Mouse (Mus musculus): ENCODE results near the gene Hcn3.

Hcn3 gene

GRCm38 (mm10) chr3:89159616-89160344, at the start of gene Hcn3:
TSS of gene Hcn3 (minus strand) at chr3:89160196.
- DNase-seq (ENCODE audit: low spot score) = peak; percentile 85

GRCm38 (mm10) chr3:89209731-89210130, 49.7 kb upstream of the Hcn3 start:
- no peak for DNase-seq (ENCODE audit: low spot score)

- no peak for DNase-seq (ENCODE audit: low spot score)
These were observed 48.7 kb upstream of the Hcn3 start for GRCm38 (mm10) chr3:89208736-89209135.

DNA sequence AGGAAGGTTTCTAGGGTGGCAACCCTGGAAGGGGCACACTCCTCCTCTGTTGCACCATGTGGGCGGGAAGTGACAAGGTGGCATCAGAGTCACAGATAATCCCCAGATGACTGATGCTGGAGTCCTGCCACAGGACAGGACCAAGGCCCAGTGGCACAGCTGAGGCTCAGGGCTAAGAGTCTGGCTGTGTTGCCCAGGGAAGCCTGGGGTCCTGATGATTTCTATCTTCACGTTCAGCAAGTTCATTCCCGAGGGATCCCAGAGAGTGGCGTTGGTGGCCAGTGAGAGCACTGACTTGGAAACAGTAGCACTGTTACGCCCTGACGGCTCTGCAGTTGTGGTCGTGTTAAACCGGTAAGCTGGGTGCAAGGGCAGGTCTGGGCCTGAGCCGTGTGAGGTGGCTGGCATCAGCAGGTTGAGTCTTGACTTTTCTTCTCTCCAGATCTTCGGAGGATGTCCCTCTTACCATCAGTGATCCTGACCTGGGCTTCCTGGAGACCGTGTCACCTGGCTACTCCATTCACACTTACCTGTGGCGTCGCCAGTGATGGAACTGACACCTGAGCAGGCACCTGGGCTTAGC, 48.2 kb upstream of the Hcn3 start:
- DNase-seq (ENCODE audit: low spot score) = no peak

DNA sequence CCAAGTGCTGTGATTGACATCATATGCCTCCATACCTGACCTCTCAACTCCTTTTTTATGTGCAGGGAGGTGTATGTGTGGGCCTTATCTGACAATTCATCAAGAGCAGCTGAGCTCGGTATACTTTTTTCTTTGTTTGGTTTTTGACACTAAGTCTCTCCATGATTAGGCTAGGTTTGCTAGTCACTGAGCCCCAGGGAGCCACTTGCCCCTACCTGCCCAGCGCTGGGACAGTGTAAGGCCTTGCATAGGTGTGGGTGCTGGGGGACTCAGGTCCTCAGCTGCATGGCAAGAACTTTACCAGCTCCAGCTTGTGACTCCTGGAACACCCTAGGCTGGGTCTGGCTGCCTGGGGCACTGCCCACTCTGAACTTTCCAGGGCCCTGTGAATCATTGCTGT, 46.7 kb upstream of the Hcn3 start:
- DNase-seq (ENCODE audit: low spot score) = no peak

DNA sequence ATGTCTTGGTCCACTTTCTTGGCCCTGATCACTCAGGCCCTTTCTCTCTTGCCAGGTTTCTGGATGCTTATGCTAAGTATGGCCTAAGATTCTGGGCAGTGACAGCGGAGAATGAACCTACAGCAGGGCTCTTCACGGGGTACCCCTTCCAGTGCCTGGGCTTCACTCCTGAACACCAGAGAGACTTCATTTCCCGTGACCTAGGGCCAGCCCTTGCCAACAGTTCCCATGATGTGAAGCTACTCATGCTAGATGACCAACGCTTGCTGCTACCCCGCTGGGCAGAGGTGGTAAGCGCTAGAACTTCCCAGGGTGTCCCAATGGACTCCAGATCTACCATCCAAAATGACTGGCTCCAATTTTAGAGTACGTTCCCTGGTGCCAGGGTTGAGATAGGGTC, 46.1 kb upstream of the Hcn3 start:
- no peak for DNase-seq (ENCODE audit: low spot score)

- no peak for DNase-seq (ENCODE audit: low spot score)
These were observed 43.1 kb upstream of the Hcn3 start for GRCm38 (mm10) chr3:89203142-89203514.

DNA sequence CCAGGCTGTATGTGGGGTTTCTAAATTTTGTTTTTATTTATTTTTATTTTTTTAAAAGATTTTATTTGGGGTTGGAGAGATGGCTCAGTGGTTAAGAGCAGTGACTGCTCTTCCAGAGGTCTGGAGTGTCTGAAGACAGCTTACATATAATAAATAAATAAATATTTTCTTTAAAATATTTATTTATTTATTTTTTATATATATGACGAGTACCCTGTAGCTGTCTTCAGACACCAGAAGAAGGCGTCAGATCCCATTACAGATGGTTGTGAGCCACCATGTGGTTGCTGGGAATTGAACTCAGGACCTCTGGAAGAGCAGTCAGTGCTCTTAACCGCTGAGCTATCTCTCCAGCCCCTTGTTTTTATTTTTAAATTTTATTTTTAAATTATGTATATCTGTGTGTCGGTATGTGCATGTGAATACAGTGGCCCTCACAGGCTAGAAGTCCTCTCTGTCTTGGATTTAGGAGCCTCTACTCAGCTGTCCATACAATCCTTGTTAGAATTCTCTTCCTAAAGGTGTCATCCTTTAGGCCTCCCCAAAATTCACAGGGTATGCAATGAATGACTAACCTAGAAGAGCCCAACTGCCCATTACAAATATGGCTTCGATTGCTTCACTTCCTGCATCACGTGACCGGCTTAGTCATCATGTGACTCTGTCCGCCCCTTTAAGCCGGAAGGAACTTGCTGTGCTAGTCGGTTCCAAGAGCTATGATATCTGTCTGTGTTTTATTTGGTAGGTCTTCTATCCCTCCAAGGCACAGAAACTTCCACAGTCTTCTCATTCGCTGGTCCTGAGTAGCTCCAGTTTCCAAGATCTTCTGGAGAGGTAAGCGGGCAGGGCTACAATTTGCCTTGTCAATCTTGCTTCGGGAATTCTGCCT, 42.5 kb upstream of the Hcn3 start, which contains the start of gene Gba:
Gene Gba (plus strand): TSS at position 676 of the 889 bp plus-strand sequence.
- DNase-seq (ENCODE audit: low spot score) = peak; percentile 98

- no peak for DNase-seq (ENCODE audit: low spot score)
These were observed 39.8 kb upstream of the Hcn3 start for GRCm38 (mm10) chr3:89199839-89200238.

GRCm38 (mm10) chr3:89195979-89196877, 36.2 kb upstream of the Hcn3 start:
- DNase-seq (ENCODE audit: low spot score) = peak; percentile 96

- no peak for DNase-seq (ENCODE audit: low spot score)
These were observed 33.9 kb upstream of the Hcn3 start for GRCm38 (mm10) chr3:89193853-89194252.

DNA sequence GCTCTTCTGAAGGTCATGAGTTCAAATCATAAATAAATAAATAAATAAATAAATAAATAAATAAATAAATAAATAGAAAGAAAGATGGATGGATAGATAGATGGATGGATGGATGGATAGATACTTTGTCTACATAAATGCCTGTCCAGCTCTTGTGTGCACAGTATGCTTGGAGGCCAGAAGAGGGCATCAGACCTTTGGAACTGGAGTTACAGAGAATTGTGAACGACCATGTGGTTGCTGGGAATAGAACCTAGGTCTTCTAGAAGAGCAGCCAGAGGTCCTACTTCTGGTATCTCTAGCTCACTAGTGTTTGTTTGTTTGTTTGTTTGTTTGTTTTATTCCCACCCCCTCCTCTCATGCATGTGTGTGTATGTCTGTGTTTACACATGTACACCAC, 33.4 kb upstream of the Hcn3 start:
- DNase-seq (ENCODE audit: low spot score) = no peak

- no peak for DNase-seq (ENCODE audit: low spot score)
These were observed 30.4 kb upstream of the Hcn3 start for GRCm38 (mm10) chr3:89190436-89190835.

DNA sequence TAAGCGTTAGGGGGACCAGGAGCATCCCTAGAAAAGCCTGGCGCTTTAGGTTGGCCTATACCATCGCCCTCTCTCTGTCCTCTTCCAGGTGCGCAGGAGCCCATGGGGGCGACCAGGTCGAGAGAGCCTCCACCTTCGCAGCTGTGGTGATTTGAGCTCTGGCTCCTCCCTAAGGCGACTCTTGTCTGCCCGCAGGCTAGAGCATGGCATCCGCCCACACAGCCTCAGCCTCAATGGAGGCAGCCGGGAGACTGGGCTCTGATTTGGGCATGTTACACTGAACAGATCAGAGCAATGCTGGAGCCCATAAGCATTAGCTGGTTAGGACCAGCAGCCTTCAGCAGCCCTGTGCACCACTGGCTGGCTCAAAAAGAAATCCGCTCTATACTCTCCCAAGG, 28.5 kb upstream of the Hcn3 start:
- DNase-seq (ENCODE audit: low spot score) = no peak

- DNase-seq (ENCODE audit: low spot score) = no peak
These were observed 27.9 kb upstream of the Hcn3 start for GRCm38 (mm10) chr3:89187690-89188477.

- DNase-seq (ENCODE audit: low spot score) = no peak
These were observed 27.2 kb upstream of the Hcn3 start for GRCm38 (mm10) chr3:89187197-89187596.

DNA sequence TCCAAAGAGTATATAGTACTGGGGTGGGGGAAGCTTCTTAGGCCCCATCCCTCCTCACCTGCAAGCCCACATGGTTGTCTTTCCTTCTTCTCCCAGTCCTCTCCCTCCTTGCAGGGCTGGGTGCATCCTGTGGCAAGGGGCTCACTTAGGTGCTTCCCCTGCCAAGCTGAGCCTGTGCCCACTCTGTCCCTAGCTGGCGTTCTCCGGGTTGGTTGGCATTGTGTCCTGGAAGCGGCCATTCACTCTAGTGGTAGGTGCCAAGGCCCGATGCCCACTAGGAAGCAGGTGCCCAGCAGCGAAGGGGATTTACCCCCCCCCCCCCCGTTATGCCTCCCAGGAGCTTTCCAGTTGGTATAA, 23.9 kb upstream of the Hcn3 start:
- no peak for DNase-seq (ENCODE audit: low spot score)

GRCm38 (mm10) chr3:89183058-89183958, 23.3 kb upstream of the Hcn3 start, which contains the start of gene Fam189b:
TSS of gene Fam189b (plus strand) at chr3:89183143.
- DNase-seq (ENCODE audit: low spot score) = peak; percentile 93

DNA sequence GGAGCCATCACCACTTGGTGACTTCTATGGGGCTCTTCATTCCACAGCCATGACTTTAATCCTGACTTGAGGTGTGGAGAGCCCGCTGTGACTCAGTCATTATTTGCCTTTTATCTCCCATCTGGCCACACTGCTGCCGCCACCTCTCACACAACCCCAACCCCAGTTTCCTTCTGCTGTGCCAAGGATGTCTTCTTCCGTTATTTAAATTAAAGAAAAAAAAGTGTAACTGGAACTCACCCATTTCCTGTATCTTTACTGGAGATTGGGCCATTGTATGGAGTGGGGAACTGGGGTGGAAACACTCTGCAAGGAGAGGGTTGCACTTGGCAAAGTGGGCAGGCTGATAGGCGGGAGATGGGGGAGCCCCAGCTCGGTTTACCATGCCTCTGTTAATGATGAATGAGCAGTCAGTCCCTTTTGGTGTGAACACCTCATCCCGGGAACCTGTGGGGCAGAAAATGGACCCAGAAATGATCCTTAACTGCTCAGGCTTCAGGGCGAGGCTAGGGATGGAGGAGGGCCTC, 22.6 kb upstream of the Hcn3 start:
- DNase-seq (ENCODE audit: low spot score) = no peak

Data from embryo, embryonic 10 days (tissue).